Mouse (Mus musculus): ENCODE data around the gene Mllt3.
A peak's percentile ranks its signal among the peaks of the same experiment; 100 is the strongest.

Mllt3 gene

DNA sequence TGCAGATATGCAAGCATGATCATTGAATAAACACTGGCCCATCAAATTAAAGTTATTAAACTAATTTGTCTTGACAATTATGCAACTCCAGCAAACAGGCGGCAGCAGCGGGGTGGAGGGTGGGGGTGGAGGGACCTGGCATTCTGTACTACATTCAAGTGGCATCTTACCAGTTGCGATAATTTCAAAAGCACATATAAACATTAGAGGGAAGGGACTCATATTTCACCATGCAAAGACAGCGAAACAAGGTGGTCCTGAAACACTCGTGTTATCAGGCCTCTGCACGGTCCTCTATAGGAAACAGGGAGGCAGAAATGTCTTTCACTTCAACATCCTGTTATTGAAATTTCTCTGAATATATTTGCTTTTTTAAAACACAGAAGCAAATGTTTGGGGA lies 210.0 kb downstream of the Mllt3 start:
- DNase-seq (ENCODE audit: low spot score): no peak

DNA sequence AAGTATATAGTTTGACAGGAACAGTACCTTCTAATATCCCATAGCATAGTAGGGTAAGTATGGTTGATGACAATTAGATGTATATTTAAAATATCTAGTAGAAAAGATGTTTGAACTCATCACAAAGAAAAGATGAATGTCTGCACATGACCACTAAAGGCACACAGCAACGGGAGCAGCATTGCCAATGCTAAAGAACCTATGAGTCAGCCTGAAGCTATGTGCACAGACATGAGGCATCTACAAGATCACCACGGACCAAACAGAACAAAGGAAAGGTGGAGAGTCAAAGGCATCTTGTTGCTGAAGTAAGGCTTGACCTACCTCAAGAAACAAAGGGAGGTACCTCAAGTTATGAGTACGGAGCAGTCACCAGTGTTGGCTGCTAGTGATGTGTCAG lies 212.3 kb downstream of the Mllt3 start:
- no peak for DNase-seq (ENCODE audit: low spot score)

DNA sequence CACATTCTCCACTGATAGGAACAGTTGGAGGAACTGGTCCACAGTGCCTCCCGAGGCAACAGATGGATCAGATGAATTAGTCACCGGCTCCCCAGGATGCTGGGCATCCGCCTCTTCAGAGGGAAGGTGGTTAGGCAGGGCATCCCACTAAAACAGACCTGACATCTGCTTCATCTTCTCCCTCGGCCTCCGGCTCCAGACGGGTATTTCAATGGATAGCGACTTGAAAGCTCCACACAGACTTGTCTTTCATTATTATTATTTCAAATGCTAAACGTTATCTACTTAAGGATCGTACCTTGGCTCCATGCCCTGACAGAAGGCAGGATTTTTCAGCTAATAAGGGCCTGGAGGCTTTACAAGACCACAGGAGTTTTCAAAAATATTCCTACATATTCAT lies 214.0 kb downstream of the Mllt3 start:
- peak; percentile 63 for DNase-seq (ENCODE audit: low spot score)

DNA sequence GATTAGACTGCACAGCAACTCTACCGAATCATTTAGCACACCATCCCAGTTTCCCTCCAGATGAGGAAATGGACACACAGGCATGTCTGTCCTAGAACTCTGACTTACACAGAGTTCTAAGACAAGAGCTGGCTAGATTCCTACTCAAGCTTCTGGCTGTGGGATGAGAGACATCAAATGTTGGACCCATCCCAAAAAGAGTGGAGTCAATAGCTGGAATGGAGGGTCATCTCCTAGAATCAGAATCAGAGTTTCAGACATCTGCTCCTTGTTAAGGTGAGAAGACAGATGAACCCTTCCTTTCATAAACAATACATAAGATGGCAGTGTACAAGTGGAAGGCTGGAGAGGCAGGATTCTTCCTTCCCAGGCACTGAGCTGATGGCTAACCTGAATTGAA lies 214.9 kb downstream of the Mllt3 start:
- DNase-seq (ENCODE audit: low spot score): no peak

DNA sequence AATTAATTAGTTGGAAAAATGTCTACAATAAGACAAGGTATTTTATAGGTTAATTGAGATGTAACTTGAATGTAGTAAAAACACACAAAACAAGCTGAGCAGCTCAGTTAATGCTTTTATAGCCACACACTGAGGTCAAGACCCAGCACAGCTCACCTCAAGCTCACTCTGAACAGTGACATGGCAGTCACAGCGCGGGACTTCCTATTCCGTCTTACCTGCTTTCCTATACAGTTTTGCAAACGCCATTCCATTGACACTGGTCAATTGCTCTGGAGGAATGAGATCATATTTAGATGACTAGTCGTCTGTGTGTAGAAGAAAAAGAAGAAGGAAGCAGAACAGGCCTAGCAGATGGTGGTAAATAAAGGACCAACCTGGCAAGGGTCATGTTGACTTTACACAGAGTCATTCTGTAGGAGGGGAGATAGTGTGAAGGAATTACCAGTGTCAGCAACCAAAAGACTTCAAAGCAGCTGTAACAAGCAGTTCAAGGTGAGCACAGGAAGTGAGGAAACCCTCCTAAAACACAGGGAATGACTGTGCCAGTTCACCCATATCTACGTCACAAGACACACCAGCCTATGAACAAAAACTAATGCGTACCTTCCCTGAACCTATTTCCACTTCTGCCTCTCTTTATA lies 217.6 kb downstream of the Mllt3 start:
- DNase-seq (ENCODE audit: low spot score): no peak

DNA sequence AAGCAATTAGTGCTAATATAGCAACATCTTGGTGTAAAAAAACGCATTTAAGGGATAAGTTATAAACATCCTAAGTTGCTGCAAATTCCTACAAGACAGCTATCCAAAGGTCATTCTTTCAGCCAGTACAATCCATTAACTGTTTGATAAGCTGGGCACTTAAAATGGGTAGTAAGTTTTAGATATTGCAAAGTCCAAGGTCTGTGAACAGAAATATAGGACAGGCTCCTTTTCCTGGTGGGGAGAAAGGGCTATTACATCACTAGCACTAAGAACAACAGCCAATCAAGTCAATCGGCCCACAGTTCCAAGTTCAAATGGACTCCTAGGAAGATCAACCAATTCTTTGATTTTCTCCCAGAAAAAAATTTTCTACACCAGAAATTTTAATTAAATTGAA lies 221.3 kb downstream of the Mllt3 start:
- no peak for DNase-seq (ENCODE audit: low spot score)

DNA sequence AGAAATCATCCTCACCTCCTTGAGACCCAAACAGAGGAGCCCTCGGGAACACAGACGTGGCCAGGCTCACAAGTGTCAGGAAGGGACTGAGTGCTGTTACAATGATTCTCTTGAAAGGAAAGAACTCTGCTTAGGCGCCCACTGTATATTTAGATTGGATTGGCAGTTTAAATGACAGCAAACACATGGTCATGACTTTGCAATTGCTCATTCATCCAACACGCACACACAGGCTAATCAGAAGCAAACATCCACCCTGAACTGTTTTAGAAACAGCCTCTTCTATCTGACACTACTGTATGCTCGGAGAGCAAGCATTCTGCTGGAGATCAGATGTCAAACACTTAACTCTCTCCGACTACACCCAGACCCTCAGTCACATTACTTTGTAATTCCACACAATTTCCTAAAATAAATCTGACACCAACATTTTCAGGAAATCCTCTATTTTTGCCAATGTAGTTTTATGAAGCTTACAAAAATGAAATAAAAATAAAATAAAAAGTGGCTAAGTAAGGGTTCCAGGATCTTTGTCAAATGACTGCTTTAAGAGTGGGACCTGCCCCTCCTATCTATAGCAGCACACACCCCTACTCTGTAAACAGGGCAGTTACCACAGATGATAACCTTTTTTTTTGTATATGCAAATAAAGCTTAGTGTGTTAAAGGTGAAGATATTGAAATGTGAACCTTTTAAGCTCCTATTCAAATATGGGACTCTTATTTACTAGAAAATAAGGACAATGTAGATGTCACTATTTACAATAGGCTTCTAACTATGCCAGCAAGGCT lies 226.8 kb downstream of the Mllt3 start:
- DNase-seq (ENCODE audit: low spot score): no peak

DNA sequence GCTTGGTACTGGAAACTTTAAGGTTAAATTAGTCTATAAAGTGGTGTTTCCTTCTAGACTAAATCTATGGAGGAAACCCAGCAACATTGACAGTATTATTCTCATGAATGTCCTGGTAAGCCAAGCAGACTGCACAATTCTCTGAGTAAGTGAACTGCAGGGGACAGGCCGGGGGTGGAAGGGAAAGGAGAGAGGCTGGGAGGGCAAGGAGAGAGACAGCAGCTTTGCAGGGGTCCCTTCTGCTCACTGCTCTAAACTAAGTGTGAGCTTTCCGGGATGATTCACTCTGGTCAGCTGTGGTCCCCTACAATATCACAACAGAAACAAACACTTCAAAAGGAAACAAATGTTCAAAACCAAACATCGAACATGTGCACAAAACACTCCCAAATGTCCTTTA lies 228.6 kb downstream of the Mllt3 start:
- no peak for DNase-seq (ENCODE audit: low spot score)

DNA sequence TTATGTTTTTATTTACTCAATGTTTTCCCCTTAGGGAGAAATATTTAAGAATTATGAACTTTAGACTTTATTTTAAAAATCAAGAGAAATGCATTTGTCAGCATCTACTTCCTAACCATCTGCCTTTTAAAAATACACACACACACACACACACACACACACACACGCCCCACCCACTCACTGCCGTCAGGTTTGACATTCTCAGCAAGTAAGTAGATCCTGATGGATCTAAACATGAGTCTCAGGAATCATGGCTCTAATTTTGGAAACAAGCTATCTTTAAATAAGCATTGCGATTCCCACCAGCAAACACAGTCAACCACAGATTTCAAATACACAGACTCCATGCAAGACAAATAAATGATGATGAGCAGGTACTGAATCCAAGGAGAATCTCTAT lies 229.9 kb downstream of the Mllt3 start:
- no peak for DNase-seq (ENCODE audit: low spot score)

DNA sequence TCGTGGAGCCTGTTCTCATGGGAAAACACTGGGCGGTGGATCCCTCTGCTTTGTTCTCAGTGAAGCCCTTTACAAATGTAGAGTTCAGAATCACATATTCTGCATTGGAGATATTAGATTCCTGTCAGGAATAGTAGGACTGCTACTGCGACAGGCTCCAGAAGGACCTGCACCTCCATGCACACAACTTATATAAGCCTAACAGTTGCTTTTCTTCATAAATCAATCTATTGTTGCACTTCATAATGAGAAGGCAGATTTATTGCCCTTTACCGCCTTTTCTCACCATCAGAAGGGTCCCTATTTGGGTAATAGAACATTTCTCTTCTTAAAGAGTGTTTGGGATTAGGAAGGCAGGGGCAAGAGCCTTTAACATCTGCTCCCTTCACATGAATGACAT lies 231.0 kb downstream of the Mllt3 start:
- DNase-seq (ENCODE audit: low spot score): no peak

DNA sequence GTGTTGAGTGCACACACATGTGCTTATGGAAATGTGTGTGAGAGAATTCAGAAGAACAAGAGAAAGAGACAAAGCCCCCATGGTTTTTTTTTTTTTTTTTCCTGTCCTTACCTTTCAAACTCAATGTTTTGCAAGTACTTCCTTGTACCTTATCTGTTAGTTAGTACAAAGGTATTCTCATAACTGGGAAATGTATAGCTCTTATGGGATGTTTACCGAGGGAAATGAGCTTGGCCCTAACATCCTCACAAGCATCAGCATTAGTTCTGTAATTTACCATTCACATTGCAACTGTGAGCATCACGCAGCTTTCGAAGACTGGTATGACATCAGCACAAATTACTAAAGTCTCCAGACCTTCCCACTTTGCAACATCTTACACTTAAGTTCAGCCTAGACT lies 231.8 kb downstream of the Mllt3 start:
- no peak for DNase-seq (ENCODE audit: low spot score)

DNA sequence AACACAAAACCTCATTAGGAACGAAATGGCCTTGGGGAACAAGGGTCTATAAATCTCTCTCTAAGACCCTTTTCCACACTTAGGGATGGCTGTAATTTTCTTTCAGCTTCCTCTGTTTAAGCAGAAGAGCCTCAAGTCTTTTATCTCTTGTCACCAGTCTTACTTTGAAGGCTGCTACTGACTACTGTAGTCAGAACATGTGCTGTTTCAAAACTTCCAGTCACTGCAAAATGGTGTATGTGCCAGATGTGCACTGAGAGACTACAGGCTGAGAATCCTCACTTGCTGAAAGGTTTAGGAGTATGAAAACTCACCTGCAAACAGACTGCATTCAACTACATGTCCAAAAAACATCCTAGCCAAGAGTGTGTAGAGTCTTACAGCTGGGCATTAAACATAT lies 232.9 kb downstream of the Mllt3 start:
- no peak for DNase-seq (ENCODE audit: low spot score)

DNA sequence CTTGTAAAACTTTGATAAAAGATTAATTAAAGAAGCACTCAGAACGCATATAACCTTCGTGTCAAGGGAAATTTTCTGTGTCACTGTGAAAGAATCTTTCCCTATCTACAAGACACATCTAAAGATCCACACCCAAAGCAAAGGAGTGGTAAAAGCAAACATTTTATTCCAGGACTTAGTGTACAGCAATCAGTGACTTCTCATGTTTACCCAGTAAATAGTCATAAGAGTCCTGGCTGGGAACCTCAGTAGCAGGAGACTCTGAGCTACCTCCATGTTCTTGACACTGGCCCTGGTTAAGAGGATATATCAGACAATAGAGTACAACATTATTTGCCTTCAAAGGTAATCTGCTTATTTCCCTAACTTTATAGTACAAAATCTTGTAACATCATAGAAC lies 233.7 kb downstream of the Mllt3 start:
- no peak for DNase-seq (ENCODE audit: low spot score)

DNA sequence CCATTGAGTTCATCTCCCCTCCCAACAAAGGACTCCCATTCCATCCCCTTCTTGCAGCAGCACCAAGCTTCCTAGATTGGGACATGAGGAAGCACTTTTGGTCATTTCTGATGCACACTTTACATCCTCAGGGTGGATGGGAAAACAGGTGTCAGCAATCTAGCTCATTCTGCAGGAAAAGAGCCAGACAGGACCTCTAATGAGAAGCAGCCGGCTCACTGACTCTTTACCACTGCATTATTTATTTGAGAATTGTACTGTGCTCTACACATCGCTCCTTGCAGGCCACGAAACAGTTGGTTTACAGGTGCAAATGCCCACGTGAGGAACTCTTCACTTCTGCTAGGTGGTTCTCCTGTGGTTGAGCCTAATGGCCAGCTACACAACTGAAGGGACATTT lies 237.9 kb downstream of the Mllt3 start:
- no peak for DNase-seq (ENCODE audit: low spot score)

DNA sequence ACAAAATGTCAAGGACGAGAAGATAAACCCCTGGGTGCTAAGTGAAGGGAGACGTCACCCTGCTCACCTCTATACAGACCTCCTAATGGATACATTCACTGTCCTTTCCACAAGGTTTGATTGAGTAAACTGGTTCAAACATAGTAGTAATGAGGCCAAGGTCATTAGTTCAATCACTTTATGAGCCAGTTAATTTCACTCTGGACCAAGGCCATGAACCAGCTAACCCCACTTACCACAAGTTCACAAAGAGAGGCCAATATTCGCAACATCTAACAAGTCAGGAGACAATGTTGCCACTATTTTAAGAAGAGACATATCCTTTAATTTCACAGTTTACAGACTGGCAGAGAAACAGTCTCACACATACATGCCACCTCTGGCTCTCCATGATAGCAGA lies 238.9 kb downstream of the Mllt3 start:
- DNase-seq (ENCODE audit: low spot score): no peak

DNA sequence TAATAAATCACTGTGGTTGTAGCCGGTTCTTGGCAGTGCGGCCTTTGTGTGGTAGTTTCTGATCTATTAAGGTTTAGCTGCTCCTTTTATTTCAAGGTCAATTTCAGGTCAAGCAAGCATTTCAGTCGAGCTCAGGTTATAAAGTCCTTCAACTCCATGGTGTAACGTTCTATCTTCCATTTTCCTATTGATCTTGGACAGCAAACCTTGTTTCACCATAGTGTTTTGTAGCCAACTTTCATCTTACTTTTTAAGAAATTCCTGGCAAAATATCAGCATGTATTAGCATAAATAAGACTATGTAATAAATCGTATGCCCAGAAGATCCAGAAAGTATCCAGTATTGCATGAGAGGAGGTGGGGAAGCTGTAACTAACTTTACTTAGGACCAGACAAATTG lies 240.7 kb downstream of the Mllt3 start:
- DNase-seq (ENCODE audit: low spot score): no peak

DNA sequence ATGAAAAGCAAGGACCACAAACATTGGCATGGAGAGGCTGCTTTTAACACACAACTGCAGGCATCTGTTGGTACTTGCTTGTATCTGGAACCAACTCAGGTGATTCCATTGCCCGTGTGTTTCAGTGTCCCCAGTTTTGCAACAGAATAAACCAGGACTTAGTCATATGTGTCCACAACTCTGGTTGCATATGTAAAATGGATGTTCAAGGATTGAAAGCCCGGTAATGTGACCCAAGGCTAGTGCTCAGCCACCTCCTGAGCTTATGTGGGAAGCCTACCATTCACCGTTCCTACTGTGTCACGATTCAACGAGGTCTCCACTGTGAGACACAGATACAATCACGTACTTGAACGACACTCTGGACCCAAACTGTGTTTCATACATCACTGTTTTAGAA lies 243.7 kb downstream of the Mllt3 start:
- no peak for DNase-seq (ENCODE audit: low spot score)

DNA sequence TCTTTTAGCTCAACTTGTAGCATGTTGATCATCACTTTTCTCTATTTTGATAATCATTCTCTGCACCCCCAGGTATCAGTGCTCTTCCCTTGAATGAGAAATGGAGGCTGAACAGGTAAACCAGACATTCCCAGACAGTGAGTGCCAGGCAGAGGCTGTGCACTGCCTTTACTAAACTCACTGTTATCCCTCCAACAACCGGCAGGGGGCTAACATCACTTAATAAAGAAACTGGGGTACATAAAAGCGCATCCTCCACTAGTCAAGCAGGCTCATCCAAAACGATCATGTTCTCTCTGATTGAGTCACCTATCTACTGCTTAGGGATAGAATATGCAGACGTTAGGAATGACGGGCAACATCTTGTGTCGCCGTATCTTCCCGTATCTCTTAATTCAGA lies 244.5 kb downstream of the Mllt3 start:
- DNase-seq (ENCODE audit: low spot score): no peak

DNA sequence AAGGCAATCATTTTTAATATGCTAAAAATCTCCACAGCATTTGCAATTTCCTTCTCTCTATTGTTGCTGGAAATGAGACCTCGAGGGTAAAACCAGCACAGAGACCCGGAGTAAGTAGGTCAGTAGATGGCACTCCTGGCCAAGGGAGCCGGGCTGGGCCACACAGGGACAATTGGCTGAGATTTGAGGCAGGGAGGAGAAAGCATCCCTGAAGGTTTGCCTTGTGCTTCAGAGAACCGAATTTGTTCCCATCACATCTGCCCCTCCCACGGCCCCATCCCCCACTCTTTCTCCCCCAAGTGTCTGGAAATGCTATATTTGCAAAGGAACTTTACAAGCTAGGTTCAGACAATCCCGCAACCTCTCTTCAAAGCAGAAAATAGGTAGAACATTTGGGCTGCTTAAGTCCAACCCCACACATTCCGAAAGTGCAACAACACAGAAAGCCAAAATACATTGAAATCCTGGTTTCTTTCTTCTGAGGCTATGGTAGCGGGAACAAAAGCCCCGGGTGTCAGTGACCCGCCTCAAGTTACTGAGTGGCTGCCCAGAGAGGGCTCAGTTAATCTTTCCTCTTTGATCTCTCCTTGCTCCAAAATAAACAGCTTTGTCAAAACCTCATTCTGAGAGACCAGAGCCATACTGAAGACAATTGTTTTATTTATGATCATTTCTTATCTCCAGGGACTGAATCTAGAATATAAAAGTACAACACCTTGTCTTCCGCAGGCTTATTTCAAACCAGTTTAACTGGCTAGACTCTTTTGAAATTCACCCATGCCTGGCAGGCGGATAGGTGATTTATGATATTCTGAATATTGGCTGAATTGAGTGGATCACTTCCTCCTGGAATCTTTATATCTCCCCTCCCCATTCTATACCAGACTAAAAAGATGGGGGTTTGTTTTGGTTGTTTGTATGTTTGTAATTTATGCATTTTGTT lies 247.8 kb downstream of the Mllt3 start:
- peak; percentile 58 for DNase-seq (ENCODE audit: low spot score)

DNA sequence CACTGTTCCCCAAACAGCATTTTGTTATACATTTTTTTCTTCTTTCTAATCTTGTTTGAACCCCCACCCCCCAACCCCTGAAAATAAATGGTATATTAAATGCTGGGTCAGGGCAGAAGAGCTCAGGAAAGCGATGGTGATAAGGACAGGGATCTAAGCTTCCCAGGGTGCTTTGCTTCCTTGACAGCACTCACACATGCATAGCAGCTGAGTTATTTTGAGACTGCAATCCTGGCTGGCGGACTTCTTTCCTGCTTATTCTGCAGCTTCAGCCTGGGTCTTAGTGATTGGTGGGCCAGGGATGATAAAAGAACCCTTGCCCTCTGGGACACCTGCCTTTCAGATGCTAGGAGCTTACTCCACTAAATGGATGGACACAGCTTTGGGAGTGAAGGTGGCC lies 249.4 kb downstream of the Mllt3 start:
- no peak for DNase-seq (ENCODE audit: low spot score)

DNA sequence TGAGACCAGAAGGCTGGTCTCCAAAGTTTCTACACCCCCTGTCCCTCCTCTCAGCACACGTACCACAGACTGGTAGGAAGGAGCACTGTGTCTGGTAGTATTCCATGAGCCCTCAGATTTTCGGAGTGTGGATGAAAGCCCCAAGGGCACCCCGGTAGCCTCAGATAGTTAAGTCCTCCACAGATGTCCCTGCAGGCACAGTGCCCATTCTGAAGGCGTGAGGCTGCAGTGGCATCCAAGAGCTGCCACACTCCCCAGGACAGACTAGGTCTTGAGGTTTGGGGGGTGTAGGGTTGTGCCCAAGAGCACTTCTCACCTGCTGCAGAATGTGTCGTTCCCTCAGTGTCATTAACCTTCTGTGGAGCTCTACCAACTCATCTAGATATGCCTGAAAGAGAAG lies 251.2 kb downstream of the Mllt3 start:
- no peak for DNase-seq (ENCODE audit: low spot score)

DNA sequence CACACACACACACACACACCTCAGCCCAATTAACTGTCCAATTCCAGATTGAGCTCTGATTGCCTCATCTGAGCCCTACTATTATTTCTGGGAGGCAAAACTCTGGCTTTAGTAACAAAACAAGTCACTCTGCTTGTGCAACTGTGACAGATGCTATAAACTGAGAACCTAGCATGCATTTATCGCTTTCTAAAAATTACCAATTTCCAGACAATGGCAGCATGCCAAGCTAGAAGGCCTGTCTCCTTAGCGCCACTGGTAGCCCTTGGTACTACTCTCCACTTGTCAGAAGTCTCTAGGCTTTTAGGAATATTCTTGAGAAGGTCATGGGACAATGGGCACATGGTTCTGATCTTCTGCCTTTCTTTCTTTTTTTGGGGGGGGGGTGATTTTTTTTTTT lies 257.4 kb downstream of the Mllt3 start:
- DNase-seq (ENCODE audit: low spot score): no peak

DNA sequence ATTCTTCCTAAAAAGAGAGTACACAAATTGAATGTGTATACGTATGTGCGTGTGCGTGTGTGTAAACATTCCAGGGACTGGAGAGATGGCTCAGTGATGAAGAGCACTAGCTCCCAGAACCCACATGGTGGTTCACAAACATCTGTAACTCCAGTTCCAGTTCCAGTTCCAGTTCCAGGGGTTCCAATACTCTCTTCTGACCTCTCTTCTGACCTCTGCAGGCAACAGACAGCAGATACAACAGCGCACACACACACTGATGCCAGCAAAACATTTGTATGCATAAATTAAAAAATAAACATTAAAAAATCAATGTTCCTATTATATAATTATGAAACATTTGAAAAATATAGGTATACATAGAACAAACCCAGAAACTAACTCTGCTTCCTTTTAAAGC lies 258.6 kb downstream of the Mllt3 start:
- DNase-seq (ENCODE audit: low spot score): no peak

Measured in MN1 (cell line).